Mouse (Mus musculus): ENCODE measurements around the gene Ltf. TPM values are rescaled to one million over a fixed set of nuclear protein-coding genes. Genes with fewer than 3 reads are reported as not detected.

Ltf gene
- polyA plus RNA-seq, 1 experiment from 2014 or later, result not detected

- Histone ChIP-seq H3K27ac (ENCODE audit: low read depth, low read length) (no peak overlapping the region), H3K4me1 (ENCODE audit: control insufficient read depth, insufficient read depth, low read length) (no peaks in the 10 kb centered on the region), H3K27me3 (ENCODE audit: control insufficient read depth, insufficient read depth, low read length) (no peaks in the 10 kb centered on the region), H3K9ac (ENCODE audit: low read length) (no peak overlapping the region), H3K9me3 (ENCODE audit: control insufficient read depth, low read length) (no peaks in the 10 kb centered on the region), H3K4me3 (ENCODE audit: low read depth, low read length) (no peak overlapping the region), H3K36me3 (ENCODE audit: control insufficient read depth, insufficient read depth, low read length) (no peaks in the 10 kb centered on the region), H3K4me2 (ENCODE audit: low read depth) (no peak overlapping the region)
- WGBS, result 92% methylated on average over 2 of the region's 2 CpGs
- DNase-seq (ENCODE audit: low spot score), result no peak
- no peak for ATAC-seq (ENCODE audit: insufficient read depth, low FRiP score, low TSS enrichment)
Measured at GRCm38 (mm10) chr9:110989543-110989942, 29.5 kb upstream of the Ltf start.

- Histone ChIP-seq H3K36me3 (ENCODE audit: control insufficient read depth, insufficient read depth, low read length) (no peaks in the 10 kb centered on the region), H3K27me3 (ENCODE audit: control insufficient read depth, insufficient read depth, low read length) (no peaks in the 10 kb centered on the region), H3K27ac (ENCODE audit: low read depth, low read length) (no peak within 1 kb of the TSS), H3K9ac (ENCODE audit: low read length) (no peak within 1 kb of the TSS), H3K4me2 (ENCODE audit: low read depth) (no peak within 1 kb of the TSS), H3K9me3 (ENCODE audit: control insufficient read depth, low read length) (no peaks in the 10 kb centered on the region), H3K4me1 (ENCODE audit: control insufficient read depth, insufficient read depth, low read length) (no peaks in the 10 kb centered on the region), H3K4me3 (ENCODE audit: low read depth, low read length) (no peak within 1 kb of the TSS)
- WGBS, result 58% methylated on average over 6 of the region's 6 CpGs
- DNase-seq (ENCODE audit: low spot score), result no peak
- no peak for ATAC-seq (ENCODE audit: insufficient read depth, low FRiP score, low TSS enrichment)
Measured at GRCm38 (mm10) chr9:110990204-110990603, 28.9 kb upstream of the Ltf start, which contains the start of gene Rtp3. Rtp3 (minus strand) TSS chr9:110990583.

GRCm38 (mm10) chr9:110993281-110993709 lies 25.8 kb upstream of the Ltf start:
- DNase-seq (ENCODE audit: low spot score) (no peak), ATAC-seq (ENCODE audit: insufficient read depth, low FRiP score, low TSS enrichment) (no peak)
- H3K27ac ChIP-seq (ENCODE audit: low read depth, low read length), result no peak overlapping the region
- H3K9me3 ChIP-seq (ENCODE audit: control insufficient read depth, low read length), result no peaks in the 10 kb centered on the region
- no peak overlapping the region for H3K4me2 ChIP-seq (ENCODE audit: low read depth)
- H3K27me3 ChIP-seq (ENCODE audit: control insufficient read depth, insufficient read depth, low read length), result no peaks in the 10 kb centered on the region
- H3K36me3 ChIP-seq (ENCODE audit: control insufficient read depth, insufficient read depth, low read length), result no peaks in the 10 kb centered on the region
- no peaks in the 10 kb centered on the region for H3K4me1 ChIP-seq (ENCODE audit: control insufficient read depth, insufficient read depth, low read length)
- WGBS, result 51% methylated on average over 3 of the region's 3 CpGs
- no peak overlapping the region for H3K4me3 ChIP-seq (ENCODE audit: low read depth, low read length)
- no peak overlapping the region for H3K9ac ChIP-seq (ENCODE audit: low read length)

- 11% methylated on average over 13 of the region's 13 CpGs for WGBS
- H3K9me3 ChIP-seq (ENCODE audit: control insufficient read depth, low read length), result no peaks in the 10 kb centered on the region
- H3K27ac ChIP-seq (ENCODE audit: low read depth, low read length), result no peak overlapping the region
- H3K4me1 ChIP-seq (ENCODE audit: control insufficient read depth, insufficient read depth, low read length), result no peaks in the 10 kb centered on the region
- DNase-seq (ENCODE audit: low spot score) (peak; percentile 77), ATAC-seq (ENCODE audit: insufficient read depth, low FRiP score, low TSS enrichment) (peak; percentile 78)
- H3K9ac ChIP-seq (ENCODE audit: low read length), result no peak overlapping the region
- H3K4me3 ChIP-seq (ENCODE audit: low read depth, low read length), result peak overlapping the region; percentile 21
- no peaks in the 10 kb centered on the region for H3K36me3 ChIP-seq (ENCODE audit: control insufficient read depth, insufficient read depth, low read length)
- H3K4me2 ChIP-seq (ENCODE audit: low read depth), result peak overlapping the region; percentile 35
- no peaks in the 10 kb centered on the region for H3K27me3 ChIP-seq (ENCODE audit: control insufficient read depth, insufficient read depth, low read length)
Measured at GRCm38 (mm10) chr9:110994716-110995172, 24.3 kb upstream of the Ltf start.

- Histone ChIP-seq H3K9me3 (ENCODE audit: control insufficient read depth, low read length) (no peaks in the 10 kb centered on the region), H3K36me3 (ENCODE audit: control insufficient read depth, insufficient read depth, low read length) (no peaks in the 10 kb centered on the region), H3K4me3 (ENCODE audit: low read depth, low read length) (no peak overlapping the region), H3K27me3 (ENCODE audit: control insufficient read depth, insufficient read depth, low read length) (no peaks in the 10 kb centered on the region), H3K9ac (ENCODE audit: low read length) (no peak overlapping the region), H3K27ac (ENCODE audit: low read depth, low read length) (no peak overlapping the region), H3K4me2 (ENCODE audit: low read depth) (no peak overlapping the region), H3K4me1 (ENCODE audit: control insufficient read depth, insufficient read depth, low read length) (no peaks in the 10 kb centered on the region)
- ATAC-seq (ENCODE audit: insufficient read depth, low FRiP score, low TSS enrichment), result no peak
- WGBS, result 6% methylated on average over 5 of the region's 5 CpGs
- DNase-seq (ENCODE audit: low spot score), result peak; percentile 70
Measured at GRCm38 (mm10) chr9:110997245-110997644, 21.8 kb upstream of the Ltf start.

GRCm38 (mm10) chr9:110999056-110999455 lies 20.0 kb upstream of the Ltf start:
- Histone ChIP-seq H3K9ac (ENCODE audit: low read length) (no peak overlapping the region), H3K4me3 (ENCODE audit: low read depth, low read length) (no peak overlapping the region), H3K4me2 (ENCODE audit: low read depth) (no peak overlapping the region), H3K27ac (ENCODE audit: low read depth, low read length) (no peak overlapping the region), H3K4me1 (ENCODE audit: control insufficient read depth, insufficient read depth, low read length) (no peaks in the 10 kb centered on the region), H3K27me3 (ENCODE audit: control insufficient read depth, insufficient read depth, low read length) (no peaks in the 10 kb centered on the region), H3K36me3 (ENCODE audit: control insufficient read depth, insufficient read depth, low read length) (no peaks in the 10 kb centered on the region), H3K9me3 (ENCODE audit: control insufficient read depth, low read length) (no peaks in the 10 kb centered on the region)
- DNase-seq (ENCODE audit: low spot score) (no peak), ATAC-seq (ENCODE audit: insufficient read depth, low FRiP score, low TSS enrichment) (no peak)
- WGBS, result 91% methylated on average over 2 of the region's 2 CpGs

- Histone ChIP-seq H3K27ac (ENCODE audit: low read depth, low read length) (no peak overlapping the region), H3K9me3 (ENCODE audit: control insufficient read depth, low read length) (no peaks in the 10 kb centered on the region), H3K36me3 (ENCODE audit: control insufficient read depth, insufficient read depth, low read length) (no peaks in the 10 kb centered on the region), H3K27me3 (ENCODE audit: control insufficient read depth, insufficient read depth, low read length) (no peaks in the 10 kb centered on the region), H3K4me2 (ENCODE audit: low read depth) (no peak overlapping the region), H3K9ac (ENCODE audit: low read length) (no peak overlapping the region), H3K4me3 (ENCODE audit: low read depth, low read length) (no peak overlapping the region), H3K4me1 (ENCODE audit: control insufficient read depth, insufficient read depth, low read length) (no peaks in the 10 kb centered on the region)
- WGBS, result 85% methylated on average over 10 of the region's 10 CpGs
- DNase-seq (ENCODE audit: low spot score), result no peak
- no peak for ATAC-seq (ENCODE audit: insufficient read depth, low FRiP score, low TSS enrichment)
Measured at GRCm38 (mm10) chr9:110999856-111000255, 19.2 kb upstream of the Ltf start.

GRCm38 (mm10) chr9:111001621-111002020 lies 17.4 kb upstream of the Ltf start:
- WGBS, result 90% methylated on average over 12 of the region's 12 CpGs

GRCm38 (mm10) chr9:111003279-111003678 lies 15.8 kb upstream of the Ltf start:
- Histone ChIP-seq H3K4me1 (ENCODE audit: control insufficient read depth, insufficient read depth, low read length) (no peaks in the 10 kb centered on the region), H3K4me2 (ENCODE audit: low read depth) (no peak overlapping the region), H3K4me3 (ENCODE audit: low read depth, low read length) (no peak overlapping the region), H3K9me3 (ENCODE audit: control insufficient read depth, low read length) (no peaks in the 10 kb centered on the region), H3K27me3 (ENCODE audit: control insufficient read depth, insufficient read depth, low read length) (no peaks in the 10 kb centered on the region), H3K27ac (ENCODE audit: low read depth, low read length) (no peak overlapping the region), H3K36me3 (ENCODE audit: control insufficient read depth, insufficient read depth, low read length) (no peaks in the 10 kb centered on the region), H3K9ac (ENCODE audit: low read length) (no peak overlapping the region)
- WGBS, result 90% methylated on average over 9 of the region's 9 CpGs
- ATAC-seq (ENCODE audit: insufficient read depth, low FRiP score, low TSS enrichment) (no peak), DNase-seq (ENCODE audit: low spot score) (no peak)

More at GRCm38 (mm10) chr9:111001621-111002020, 17.4 kb upstream of the Ltf start:
- Histone ChIP-seq H3K27me3 (ENCODE audit: control insufficient read depth, insufficient read depth, low read length) (no peaks in the 10 kb centered on the region), H3K27ac (ENCODE audit: low read depth, low read length) (no peak overlapping the region), H3K9ac (ENCODE audit: low read length) (no peak overlapping the region), H3K9me3 (ENCODE audit: control insufficient read depth, low read length) (no peaks in the 10 kb centered on the region), H3K4me2 (ENCODE audit: low read depth) (no peak overlapping the region), H3K4me3 (ENCODE audit: low read depth, low read length) (no peak overlapping the region), H3K4me1 (ENCODE audit: control insufficient read depth, insufficient read depth, low read length) (no peaks in the 10 kb centered on the region), H3K36me3 (ENCODE audit: control insufficient read depth, insufficient read depth, low read length) (no peaks in the 10 kb centered on the region)
- DNase-seq (ENCODE audit: low spot score) (no peak), ATAC-seq (ENCODE audit: insufficient read depth, low FRiP score, low TSS enrichment) (no peak)

All from neural tube, embryonic 11.5 days (tissue).